Mouse (Mus musculus): ENCODE results near the gene Mmp24. TPM values are rescaled to one million over a fixed set of nuclear protein-coding genes. Genes with fewer than 3 reads are reported as not detected.
"Not testable (repeated sequence)": the region's sequence is repeated elsewhere in the genome, so short reads cannot be mapped to it uniquely, and the experiment has no call there.

Mmp24 gene
- 4.9 and 5.2 TPM in 2 replicates for polyA plus RNA-seq (2016; fragmentation: Nextera tagmentation; extraction: Ambion mirVana)

DNA sequence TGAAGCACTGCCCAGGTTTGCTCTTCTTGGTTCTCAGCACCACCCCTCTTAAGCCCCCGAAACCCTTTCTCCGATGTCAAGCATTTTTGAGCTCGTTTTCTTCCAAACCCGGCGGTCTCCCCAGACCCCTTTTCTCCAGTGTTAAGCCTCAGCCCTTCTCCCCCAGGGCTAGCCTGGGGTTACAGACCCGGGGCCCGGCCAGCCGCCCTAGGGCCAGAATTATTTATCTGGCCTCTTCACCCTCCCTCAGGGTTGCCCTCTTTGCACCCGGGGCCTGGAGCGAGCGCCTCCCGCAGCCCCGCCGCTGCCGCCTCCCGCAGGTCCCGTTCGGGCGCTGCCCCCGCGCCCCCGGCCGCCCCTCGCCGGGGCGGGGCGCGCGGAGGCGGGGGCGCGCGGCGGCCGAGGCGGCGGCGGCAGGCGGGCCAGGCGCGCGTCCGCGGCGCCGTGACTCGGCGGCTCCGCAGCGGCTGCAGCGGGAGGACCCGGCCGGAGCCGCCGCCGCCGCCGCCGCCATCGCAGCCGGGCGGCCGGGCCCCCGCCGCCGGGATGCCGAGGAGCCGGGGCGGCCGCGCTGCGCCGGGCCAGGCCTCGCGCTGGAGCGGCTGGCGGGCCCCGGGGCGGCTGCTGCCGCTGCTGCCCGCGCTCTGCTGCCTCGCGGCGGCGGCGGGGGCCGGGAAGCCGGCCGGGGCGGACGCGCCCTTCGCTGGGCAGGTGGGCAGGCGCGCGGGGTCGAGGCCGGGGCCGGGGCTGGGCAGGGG, at the start of gene Mmp24:
Mmp24 (plus strand) TSS at position 416 of the 758 bp plus-strand sequence.
- Histone ChIP-seq H3K4me3 (peak within 1 kb of the TSS; percentile 80), H3K4me1 (peaks cover 14% of the 10 kb centered on the region), H3K27me3 (peaks cover 54% of the 10 kb centered on the region), H3K27ac (replicated peaks) (peak within 1 kb of the TSS; percentile 83), H3K9ac (replicated peaks) (peak within 1 kb of the TSS; percentile 88), H3K9me3 (no peaks in the 10 kb centered on the region), H3K36me3 (no peaks in the 10 kb centered on the region), H3K4me2 (replicated peaks) (peak within 1 kb of the TSS; percentile 82)
- 2% methylated on average over 76 of the region's 100 CpGs for WGBS
- no peak for ATAC-seq (ENCODE audit: low FRiP score, low read depth)

DNA sequence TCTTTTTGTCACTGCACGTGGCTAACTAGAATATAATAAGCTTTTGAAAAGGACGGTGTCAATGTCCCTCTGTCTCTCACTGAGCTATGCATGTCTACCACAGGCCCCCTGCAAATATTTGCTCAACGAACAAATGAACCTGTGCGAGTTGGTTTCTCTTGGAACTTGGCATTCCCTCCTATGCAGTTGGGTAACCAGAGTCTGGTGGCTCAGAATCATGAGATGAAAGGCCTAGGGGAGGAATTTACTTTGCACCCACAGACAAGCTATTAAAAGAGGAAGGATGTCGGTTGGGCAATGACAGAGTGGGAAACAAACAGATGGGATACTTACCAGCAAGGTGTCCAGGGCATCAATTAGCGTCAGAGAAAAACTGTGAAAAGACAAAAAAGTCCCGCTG, 48.8 kb upstream of the Mmp24 start:
- Histone ChIP-seq H3K27ac (replicated peaks) (no peak overlapping the region), H3K9ac (replicated peaks) (no peak overlapping the region), H3K4me2 (replicated peaks) (no peak overlapping the region), H3K9me3 (no peaks in the 10 kb centered on the region), H3K27me3 (no peaks in the 10 kb centered on the region), H3K4me1 (peaks cover 12% of the 10 kb centered on the region), H3K4me3 (no peak overlapping the region), H3K36me3 (peaks cover 24% of the 10 kb centered on the region)
- WGBS, result 85% methylated on average over 7 of the region's 7 CpGs
- no peak for ATAC-seq (ENCODE audit: low FRiP score, low read depth)

DNA sequence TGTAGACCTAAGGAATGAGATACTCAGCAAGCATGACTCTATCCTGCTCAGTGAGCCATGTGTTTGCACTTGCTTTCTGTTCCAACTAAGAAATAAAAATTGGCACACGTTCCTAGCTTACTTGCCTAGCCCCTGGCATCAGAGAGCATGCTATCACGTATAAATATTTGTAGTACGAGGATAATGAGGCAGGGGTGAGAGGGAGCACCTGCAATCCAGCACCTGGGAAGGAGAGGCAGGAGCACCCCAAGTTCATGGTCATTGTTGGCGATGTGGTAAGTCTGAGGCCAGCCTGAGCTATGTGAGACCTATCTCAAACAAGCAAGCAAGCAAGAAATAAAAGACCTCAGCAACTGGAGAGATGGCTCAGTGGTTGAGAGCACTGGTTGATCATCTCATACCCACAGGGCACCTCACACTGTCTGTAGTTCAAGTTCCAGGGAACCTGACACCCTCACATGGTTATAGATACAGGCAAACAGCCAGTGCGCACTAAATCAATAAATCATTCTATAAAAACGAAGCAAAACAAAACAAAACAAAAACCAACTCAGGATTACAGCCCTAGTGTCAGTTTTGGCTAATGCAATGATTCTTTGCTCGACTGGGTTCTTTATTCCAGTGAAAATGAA, 47.3 kb upstream of the Mmp24 start:
- no peak overlapping the region for H3K27ac ChIP-seq (replicated peaks)
- no peak overlapping the region for H3K4me3 ChIP-seq
- no peaks in the 10 kb centered on the region for H3K9me3 ChIP-seq
- H3K36me3 ChIP-seq, result peaks cover 16% of the 10 kb centered on the region; the same call in 1 of the 2 replicates
- H3K4me2 ChIP-seq (replicated peaks), result no peak overlapping the region
- 83% methylated on average over 7 of the region's 7 CpGs for WGBS
- no peak overlapping the region for H3K9ac ChIP-seq (replicated peaks)
- no peak for ATAC-seq (ENCODE audit: low FRiP score, low read depth)
- peaks cover 12% of the 10 kb centered on the region for H3K4me1 ChIP-seq
- no peaks in the 10 kb centered on the region; the same call in 1 of the 2 replicates for H3K27me3 ChIP-seq

DNA sequence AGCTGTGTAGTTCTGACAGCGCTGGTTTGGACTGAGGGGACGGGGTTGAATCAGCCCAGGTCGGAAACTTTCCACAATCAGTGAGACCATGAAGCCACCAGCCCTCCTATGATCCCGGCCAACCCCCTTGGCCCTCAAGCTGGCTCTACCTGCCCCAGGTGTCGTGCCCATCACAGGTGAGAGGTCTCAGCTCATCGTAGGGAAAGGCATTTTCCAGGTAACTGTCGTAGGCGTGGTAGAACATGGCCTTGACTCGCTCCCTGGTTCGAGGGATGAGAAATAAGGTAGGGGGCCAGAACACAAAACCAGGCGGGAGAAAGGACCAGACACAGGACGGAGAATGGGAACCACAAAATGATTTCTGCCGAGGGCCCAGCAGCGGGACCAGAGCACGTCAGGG, 46.4 kb upstream of the Mmp24 start:
- H3K36me3 ChIP-seq, result peaks cover 11% of the 10 kb centered on the region; the same call in 1 of the 2 replicates
- peak overlapping the region; percentile 95 for H3K4me2 ChIP-seq (replicated peaks)
- no peaks in the 10 kb centered on the region for H3K9me3 ChIP-seq
- H3K27ac ChIP-seq (replicated peaks), result peak overlapping the region; percentile 50
- H3K4me1 ChIP-seq, result peaks cover 12% of the 10 kb centered on the region
- H3K4me3 ChIP-seq, result peak overlapping the region; percentile 80
- H3K9ac ChIP-seq (replicated peaks), result peak overlapping the region; percentile 87
- no peak for ATAC-seq (ENCODE audit: low FRiP score, low read depth)
- WGBS, result 6% methylated on average over 15 of the region's 15 CpGs
- H3K27me3 ChIP-seq, result no peaks in the 10 kb centered on the region; the same call in 1 of the 2 replicates

DNA sequence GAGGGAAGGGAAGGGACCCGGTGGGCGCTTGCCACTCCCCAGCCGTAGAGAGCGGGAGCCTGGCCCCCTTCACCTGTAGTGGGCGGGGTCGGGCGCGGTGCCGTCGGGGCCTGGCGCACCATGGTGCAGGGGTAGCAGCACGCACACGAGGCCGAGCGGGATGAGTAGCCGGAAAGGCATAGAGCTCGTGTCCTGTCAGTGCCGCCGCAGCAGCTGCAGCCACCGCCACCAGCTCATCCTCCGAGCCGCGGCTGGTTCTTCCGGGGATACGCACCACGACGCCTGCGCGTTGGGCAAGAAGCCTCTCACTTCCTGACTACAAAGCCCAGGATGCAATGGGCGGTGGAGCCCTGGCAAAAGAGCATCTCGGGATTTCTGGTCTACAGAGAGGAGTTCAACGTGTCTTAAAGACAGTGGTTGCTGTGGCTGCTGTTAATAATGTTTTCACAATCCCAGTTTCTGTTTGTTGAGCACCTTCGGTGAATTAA, 45.9 kb upstream of the Mmp24 start, which contains the start of gene Edem2:
Edem2 (minus strand) TSS at position 318 of the 488 bp plus-strand sequence.
- peak within 1 kb of the TSS; percentile 50 for H3K27ac ChIP-seq (replicated peaks)

DNA sequence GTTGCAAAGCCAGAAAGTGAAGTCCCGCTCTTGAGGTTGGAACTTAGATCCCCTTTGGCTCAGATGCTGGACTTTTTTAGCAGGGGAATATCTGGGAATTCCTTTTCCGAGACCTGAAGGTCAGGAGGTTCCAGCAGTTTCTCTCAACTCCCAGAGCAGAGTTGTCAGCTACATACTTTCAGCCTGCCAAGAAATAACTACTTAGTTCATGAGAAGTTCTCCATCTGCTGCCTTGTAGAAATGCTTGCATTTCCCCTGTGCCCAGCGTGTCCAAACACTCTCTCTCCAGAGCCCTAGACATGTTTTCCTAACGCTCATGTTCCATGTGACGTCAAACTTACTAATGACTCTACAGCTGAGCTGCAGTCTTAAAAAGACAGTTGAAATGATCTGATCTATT, 40.1 kb upstream of the Mmp24 start:
- H3K4me3 ChIP-seq, result no peak overlapping the region
- H3K4me1 ChIP-seq, result no peaks in the 10 kb centered on the region
- no peaks in the 10 kb centered on the region for H3K36me3 ChIP-seq
- H3K9ac ChIP-seq (replicated peaks), result no peak overlapping the region
- no peaks in the 10 kb centered on the region; the same call in 1 of the 2 replicates for H3K27me3 ChIP-seq
- ATAC-seq (ENCODE audit: low FRiP score, low read depth), result no peak
- no peak overlapping the region for H3K4me2 ChIP-seq (replicated peaks)
- 87% methylated on average over 5 of the region's 5 CpGs for WGBS
- no peak overlapping the region for H3K27ac ChIP-seq (replicated peaks)
- no peaks in the 10 kb centered on the region for H3K9me3 ChIP-seq

More for the DNA sequence above, 45.9 kb upstream of the Mmp24 start, which contains the start of gene Edem2:
- Histone ChIP-seq H3K27me3 (no peaks in the 10 kb centered on the region; the same call in 1 of the 2 replicates), H3K4me2 (replicated peaks) (peak within 1 kb of the TSS; percentile 95), H3K4me1 (peaks cover 12% of the 10 kb centered on the region), H3K4me3 (peak within 1 kb of the TSS; percentile 80), H3K9ac (replicated peaks) (peak within 1 kb of the TSS; percentile 87), H3K9me3 (no peaks in the 10 kb centered on the region), H3K36me3 (peaks cover 11% of the 10 kb centered on the region; the same call in 1 of the 2 replicates)
- WGBS, result under 1% methylated on average over 33 of the region's 33 CpGs
- ATAC-seq (ENCODE audit: low FRiP score, low read depth), result peak; percentile 98

DNA sequence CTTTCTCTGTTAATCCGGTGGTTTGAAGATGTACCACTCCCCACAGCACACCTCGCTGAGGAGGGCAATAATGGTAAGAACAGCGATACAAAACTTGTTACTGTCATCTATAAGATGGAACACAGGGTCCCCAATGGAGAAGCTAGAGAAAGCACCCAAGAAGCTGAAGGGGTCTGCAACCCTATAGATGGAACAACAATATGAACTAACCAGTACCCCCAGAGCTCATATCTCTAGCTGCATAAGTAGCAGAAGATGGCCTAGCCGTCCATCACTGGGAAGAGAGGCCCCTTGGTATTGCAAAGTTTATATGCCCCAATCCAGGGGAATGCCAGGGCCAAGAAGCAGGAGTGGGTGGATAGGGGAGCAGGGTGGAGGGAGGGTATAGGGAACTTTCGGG, 39.4 kb upstream of the Mmp24 start, which contains the start of gene Gm17581:
Gm17581 (minus strand) TSS at position 101 of the 400 bp plus-strand sequence.
- not testable (repeated sequence) for H3K4me1 ChIP-seq; H3K27me3 ChIP-seq; ATAC-seq (ENCODE audit: low FRiP score, low read depth); H3K4me2 ChIP-seq (replicated peaks); H3K4me3 ChIP-seq; H3K9ac ChIP-seq (replicated peaks); H3K9me3 ChIP-seq; H3K36me3 ChIP-seq; H3K27ac ChIP-seq (replicated peaks)
- WGBS, result 83% methylated on average over 5 of the region's 5 CpGs

DNA sequence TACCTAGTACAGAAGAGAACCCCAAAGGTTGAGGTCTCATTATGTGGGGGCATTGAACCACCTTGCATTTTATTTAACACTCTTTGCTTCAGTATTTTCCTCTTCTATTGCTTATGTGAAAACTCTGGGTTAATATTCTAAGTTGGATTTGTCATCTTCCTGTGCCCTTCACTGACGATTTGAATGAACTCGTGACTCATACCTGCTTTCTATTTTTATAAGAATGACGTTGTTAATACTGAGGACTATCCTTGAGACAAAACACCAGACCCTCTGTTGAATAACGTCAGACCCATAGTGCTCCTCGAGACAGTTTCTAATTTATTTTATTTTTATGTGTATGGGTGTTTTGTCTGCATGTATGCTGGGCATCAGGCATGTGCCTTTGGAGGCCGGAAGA, 38.2 kb upstream of the Mmp24 start:
- no peaks in the 10 kb centered on the region for H3K27me3 ChIP-seq
- no peak overlapping the region for H3K4me3 ChIP-seq
- H3K4me2 ChIP-seq (replicated peaks), result no peak overlapping the region
- H3K27ac ChIP-seq (replicated peaks), result no peak overlapping the region
- H3K9ac ChIP-seq (replicated peaks), result no peak overlapping the region
- ATAC-seq (ENCODE audit: low FRiP score, low read depth), result no peak
- H3K36me3 ChIP-seq, result no peaks in the 10 kb centered on the region
- 82% methylated on average over 6 of the region's 6 CpGs for WGBS
- no peaks in the 10 kb centered on the region for H3K9me3 ChIP-seq
- H3K4me1 ChIP-seq, result no peaks in the 10 kb centered on the region

DNA sequence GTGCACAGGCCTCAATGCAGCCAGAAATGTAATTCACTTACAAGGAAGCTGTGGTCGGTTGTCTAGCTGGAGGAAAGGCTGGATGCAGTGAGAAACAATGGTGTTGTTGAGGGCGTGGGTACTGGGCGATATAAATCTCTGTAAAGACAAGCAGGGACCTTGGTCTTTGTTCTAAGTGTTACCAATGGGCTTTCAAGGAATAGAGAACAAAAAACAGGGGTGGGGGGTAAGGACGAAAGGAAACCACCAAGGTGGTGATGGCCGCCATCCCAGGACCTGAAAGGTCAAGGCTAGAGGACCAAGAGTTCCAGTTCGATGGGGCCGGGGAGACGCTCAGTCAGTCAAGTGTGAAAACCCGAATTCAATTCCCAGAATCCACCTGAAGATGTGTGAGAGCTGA, 37.3 kb upstream of the Mmp24 start:
- H3K27me3 ChIP-seq, result no peaks in the 10 kb centered on the region
- H3K4me1 ChIP-seq, result no peaks in the 10 kb centered on the region
- H3K36me3 ChIP-seq, result no peaks in the 10 kb centered on the region
- H3K27ac ChIP-seq (replicated peaks), result no peak overlapping the region
- no peak overlapping the region for H3K9ac ChIP-seq (replicated peaks)
- WGBS, result 74% methylated on average over 9 of the region's 9 CpGs
- H3K4me2 ChIP-seq (replicated peaks), result no peak overlapping the region
- no peaks in the 10 kb centered on the region for H3K9me3 ChIP-seq
- no peak for ATAC-seq (ENCODE audit: low FRiP score, low read depth)
- H3K4me3 ChIP-seq, result no peak overlapping the region

DNA sequence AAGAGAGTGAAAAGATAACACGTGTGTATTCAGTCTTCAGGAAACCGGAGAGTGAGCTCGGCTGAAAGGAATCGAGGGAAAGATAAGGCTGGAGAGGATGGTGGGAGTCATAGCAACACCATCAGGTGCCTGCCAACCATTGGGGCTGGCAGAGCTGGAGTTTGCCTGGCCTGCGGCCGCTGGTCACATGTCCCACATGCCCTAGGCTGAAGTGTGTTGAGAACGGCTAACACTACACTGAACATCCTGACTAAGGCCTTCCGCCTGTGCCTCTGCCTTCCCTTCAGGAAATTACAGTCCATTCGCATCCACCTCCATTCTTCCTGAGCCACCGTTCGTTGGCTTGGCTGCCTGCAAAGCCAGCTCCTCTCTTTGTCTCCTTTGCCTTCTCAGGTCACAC, 32.9 kb upstream of the Mmp24 start:
- WGBS, result 90% methylated on average over 11 of the region's 11 CpGs
- no peak overlapping the region for H3K4me2 ChIP-seq (replicated peaks)
- no peaks in the 10 kb centered on the region for H3K36me3 ChIP-seq
- no peaks in the 10 kb centered on the region for H3K27me3 ChIP-seq
- H3K27ac ChIP-seq (replicated peaks), result no peak overlapping the region
- H3K4me1 ChIP-seq, result no peaks in the 10 kb centered on the region
- no peak overlapping the region for H3K4me3 ChIP-seq
- no peaks in the 10 kb centered on the region for H3K9me3 ChIP-seq
- H3K9ac ChIP-seq (replicated peaks), result no peak overlapping the region
- no peak for ATAC-seq (ENCODE audit: low FRiP score, low read depth)

DNA sequence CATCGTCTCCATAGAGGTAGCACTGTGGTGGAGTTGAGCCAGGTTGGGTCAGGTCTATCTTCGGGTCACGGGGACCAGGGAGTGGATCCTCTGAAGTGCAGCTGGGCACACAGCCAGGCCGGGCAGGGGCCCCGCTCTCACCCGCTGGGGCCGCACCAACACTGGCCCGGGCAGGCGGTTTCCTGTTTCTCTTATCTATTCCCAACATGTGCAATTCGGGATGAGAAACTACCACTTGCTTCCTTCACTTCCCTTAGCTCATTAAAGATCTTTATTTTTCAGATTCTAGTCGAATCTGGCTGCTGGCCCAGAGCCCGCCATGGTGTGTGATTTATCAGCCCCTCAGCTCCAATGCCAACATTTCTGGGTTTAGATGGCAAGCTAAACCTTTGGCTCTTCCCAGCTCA, 32.2 kb upstream of the Mmp24 start:
- Histone ChIP-seq H3K4me1 (no peaks in the 10 kb centered on the region), H3K36me3 (no peaks in the 10 kb centered on the region), H3K4me2 (replicated peaks) (no peak overlapping the region), H3K27ac (replicated peaks) (no peak overlapping the region), H3K4me3 (no peak overlapping the region), H3K27me3 (no peaks in the 10 kb centered on the region), H3K9me3 (no peaks in the 10 kb centered on the region), H3K9ac (replicated peaks) (no peak overlapping the region)
- no peak for ATAC-seq (ENCODE audit: low FRiP score, low read depth)
- 84% methylated on average over 12 of the region's 12 CpGs for WGBS

DNA sequence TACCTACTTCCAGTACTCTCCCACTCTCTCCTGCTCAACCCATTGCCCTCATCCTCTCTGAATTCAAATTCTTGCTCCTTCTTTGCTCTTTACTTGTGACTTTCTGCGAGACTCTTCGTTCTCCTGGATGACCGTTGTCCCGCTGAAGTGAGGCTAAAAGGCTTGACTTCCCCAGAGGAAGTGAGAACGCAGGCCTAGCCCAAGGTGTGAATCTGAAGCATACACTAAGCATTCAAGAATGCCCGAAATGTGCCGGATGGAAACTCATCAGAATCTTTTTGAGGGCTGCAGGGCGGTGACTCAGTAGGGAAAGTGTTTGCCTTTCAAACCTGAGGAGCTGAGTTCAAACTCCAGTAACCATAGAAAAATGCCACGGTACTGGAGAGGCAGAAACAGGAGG, 31.8 kb upstream of the Mmp24 start:
- Histone ChIP-seq H3K4me1 (no peaks in the 10 kb centered on the region), H3K4me2 (replicated peaks) (no peak overlapping the region), H3K9me3 (no peaks in the 10 kb centered on the region), H3K36me3 (no peaks in the 10 kb centered on the region), H3K4me3 (no peak overlapping the region), H3K27me3 (no peaks in the 10 kb centered on the region), H3K9ac (replicated peaks) (no peak overlapping the region), H3K27ac (replicated peaks) (no peak overlapping the region)
- ATAC-seq (ENCODE audit: low FRiP score, low read depth), result no peak
- 93% methylated on average over 9 of the region's 9 CpGs for WGBS
